Mouse (Mus musculus) cerebellum, adult 18-20 months (tissue): ENCODE results near the gene Npr1.

Experiments
- DNase-seq, 2 experiments: peaks; one replicate each; pipeline ENCODE4 v3.0.0; 2021

Gene Npr1

DNA sequence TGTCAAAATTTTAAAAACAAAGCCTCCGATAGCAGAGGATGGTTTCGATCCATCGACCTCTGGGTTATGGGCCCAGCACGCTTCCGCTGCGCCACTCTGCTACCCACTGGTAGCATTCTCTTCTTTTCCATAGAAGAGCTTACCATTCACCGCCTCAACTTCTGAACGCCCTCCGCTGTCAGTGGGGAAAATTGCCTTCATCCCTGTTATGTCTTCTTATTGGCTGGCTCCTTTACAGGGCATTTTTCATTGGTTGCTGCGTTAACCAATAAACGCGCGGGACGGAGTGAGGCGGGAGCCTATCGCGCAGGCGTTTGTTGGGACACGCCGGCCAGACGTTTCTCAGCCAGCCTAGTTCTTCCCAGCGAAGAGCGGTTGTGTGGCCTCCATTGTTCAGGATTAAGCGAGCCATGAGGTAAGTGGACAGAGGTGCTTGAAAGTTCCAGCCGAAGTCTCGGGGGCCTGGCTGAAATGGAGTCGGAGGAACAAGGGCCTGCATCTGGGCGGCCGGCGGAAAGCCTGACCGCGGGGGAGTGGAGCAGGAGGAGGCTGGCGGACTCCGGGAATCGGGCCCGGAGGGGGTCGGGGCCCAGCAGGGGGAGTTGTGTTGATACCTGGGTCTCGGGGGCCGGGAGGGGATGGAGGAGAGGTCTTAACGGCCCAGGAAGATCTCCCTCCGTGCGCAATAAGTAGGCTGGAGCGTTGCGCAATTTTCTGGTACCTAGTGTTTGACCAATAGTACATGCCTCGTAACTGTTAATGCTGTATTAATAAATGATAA lies 10.4 kb upstream of the Npr1 start, which contains the start of gene Ilf2:
Gene Ilf2, plus strand, starts transcription at position 296 of the 781 bp plus-strand sequence.
- DNase-seq = peak; percentile 95 to 96

DNA sequence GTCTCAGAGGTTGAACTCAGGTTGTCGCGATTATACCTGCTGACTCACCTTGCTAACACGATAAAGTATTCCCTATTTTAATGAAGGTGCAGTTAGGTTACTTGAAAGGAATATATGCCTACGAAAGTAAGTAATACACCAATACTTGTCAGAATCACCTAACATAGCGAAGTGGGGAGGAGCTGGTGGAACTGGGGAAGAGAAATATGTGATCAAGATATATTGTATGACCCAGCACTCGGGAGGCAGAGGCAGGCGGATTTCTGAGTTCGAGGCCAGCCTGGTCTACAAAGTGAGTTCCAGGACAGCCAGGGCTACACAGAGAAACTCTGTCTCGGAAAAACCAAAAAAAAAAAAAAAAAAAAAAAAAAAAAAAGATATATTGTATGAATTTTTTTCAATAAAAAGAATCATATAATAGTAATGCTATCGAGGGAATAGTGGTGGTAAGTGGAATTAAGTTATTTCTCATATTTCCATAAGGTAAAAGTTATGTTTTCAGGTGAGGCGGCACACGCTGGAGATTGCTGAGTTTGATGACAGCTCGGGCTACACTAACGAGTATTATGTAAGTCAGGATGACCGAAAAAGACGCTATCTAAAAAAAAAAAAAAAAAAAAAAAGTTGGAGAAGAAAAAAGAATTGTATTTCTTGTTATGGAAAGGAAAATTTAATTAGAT lies 9.6 kb upstream of the Npr1 start:
- DNase-seq = peak; percentile 27 to 38

DNA sequence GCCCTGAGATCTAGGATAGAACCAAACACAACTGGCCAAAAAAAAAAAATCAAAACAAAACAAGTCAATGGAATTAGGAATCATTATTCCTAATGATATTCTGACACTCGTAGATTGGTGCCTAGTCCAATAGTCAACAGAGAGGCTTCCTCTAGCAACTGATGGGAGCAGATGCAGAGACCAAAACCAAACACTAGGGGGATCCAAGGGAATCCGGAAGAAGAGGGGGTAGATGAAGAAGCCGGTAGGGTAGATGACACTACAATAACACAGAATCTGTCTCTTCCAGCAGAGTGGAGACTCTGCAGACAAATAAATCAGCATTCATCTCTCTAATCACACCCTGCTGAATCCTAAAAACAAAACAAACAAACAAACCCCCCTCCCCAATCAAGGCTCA lies 6.5 kb upstream of the Npr1 start:
- peak in 1 of 2 experiments; percentile 45 for DNase-seq

DNA sequence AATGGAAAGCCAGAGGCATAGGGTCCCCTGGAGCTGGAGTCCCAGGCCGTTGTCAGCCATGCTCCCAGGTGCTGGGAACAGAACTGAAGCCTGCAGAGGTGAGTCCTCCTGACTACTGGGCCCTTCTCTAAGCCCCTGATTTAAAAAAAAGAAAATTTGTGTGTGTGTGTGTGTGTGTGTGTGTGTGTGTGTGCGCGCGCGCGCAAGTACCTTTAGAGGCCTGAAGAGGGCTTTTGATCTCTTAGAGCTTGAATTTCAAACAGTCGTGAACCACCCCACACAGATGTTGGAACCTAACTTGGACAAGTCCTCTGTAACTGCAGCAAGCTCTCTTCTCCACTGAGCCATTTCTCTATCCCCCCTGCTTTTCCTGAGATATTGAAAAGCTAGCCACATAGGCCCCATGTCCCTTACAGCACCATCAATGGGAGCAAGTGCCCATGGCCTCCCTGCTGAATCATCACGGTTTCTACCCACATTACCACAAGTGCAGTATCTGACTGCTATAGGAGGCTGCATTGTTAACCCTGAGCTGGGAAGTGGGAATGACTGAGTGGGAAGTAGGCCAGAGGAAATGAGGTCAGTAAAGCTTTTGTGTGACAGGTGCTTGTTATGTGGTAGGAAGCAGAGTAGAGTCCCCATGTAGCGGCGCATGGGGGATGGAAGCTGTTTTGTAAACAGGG lies 2.1 kb upstream of the Npr1 start:
- no peak for DNase-seq

DNA sequence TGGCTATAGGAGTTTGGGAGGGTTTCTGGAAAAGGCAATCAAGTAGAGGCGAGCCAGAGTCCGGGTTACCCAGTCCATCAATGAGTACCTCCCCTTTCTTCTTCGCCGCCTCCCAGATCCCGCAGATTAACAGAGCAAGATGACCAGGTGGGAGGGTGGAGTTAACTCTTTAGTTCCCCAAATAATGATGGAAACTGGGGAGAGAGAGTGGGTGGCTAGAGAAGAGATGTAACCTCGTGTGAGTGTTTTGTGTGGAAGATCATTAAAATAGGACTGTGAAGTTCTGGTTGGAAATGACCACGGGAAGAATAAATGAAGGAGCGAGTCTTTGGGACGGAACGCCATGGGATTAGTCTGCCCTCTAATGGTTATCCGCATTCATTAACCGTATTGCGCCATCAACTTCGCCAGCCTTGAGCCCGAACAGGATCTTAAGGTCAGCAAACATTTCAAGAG lies 673 bp upstream of the Npr1 start:
- peak; percentile 63 to 66 for DNase-seq

- DNase-seq = peak in 1 of 2 experiments; percentile 20
These were observed 483 bp downstream of the Npr1 start for GRCm38 (mm10) chr3:90465081-90465685.

DNA sequence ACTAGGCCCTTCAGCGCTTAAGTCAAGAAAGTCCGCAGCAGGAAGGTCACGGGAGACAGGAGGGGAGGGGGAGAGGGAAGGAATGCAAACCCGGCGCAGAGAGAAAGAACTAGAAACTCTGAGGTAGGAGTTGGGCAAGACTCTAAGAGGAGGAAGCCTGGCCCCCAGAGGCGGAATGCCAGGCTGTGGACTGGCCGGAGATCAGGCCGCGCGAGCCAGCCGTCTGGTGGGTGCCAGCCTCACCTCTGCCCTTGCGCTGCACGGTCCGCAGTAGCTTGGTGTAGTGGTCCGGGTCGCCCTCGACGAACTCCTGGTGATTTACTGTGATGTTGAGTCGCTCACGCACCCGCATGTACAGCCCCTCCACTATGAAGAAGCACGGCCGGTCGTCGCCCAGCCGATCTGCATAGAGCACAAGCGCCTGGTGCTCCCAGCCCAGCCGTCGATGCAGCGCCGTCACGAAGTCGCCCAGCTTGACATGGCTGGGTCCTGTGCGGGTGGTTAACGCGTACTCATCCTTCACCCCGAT lies 1.1 kb downstream of the Npr1 start:
- no peak for DNase-seq

DNA sequence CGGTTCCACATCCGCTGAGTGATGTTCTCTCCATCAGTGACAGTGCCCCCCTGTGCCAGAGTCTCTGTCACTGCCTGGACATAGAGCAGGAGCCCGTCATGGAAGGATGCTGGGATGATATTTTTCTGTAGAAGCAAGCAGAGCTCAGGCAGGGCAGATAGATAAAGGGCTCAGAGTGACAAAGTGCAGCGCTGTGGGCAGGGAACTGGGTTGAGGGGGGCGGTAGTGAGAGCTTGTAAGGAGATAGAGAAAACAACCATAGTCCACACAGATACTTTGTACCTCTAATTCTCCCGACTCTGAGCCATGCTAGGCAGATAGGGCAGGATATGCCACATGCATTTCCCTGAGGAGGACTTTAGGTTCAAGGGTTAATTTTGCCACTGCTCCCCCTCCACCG lies 3.1 kb downstream of the Npr1 start:
- no peak for DNase-seq

DNA sequence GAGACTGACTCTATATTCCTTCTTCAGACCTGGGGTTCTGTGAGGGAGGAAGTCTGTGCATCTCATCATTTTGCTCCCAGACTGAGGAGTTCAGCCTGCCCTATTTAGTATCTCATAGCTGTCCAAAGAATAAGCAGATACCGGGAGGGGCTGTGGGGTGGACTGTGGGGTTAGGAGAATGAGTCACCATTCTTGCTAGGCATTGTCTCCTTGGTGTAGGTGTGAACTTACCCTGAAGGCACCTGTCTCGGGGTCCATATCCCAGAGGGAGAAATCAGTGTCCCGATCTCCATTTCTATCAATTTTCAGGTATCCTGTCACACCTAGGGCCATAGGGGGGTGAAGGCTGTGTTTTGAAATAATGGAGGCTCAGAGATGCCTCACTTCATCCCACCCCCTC lies 3.7 kb downstream of the Npr1 start:
- DNase-seq = no peak

GRCm38 (mm10) chr3:90460315-90460714 lies 5.4 kb downstream of the Npr1 start:
- DNase-seq = no peak

DNA sequence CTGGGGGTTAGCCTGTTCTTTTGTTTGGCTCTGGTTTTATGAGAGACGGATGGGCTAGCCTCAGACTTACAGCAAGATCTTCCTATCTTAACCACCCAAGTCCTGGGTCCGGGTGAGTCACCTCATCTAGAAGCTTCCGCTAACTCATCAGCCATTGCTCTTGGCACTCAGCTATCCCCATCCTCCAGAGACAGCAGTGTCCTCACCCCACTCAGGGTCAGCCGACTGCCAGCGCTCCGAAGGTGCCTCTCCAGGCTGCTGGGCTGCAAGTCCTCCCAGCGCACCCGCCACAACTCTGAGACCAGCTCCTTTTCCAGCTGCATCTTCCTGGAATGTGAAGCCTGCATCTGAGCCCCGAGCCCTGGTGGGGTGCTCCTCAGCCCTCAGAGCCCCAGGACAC lies 5.9 kb downstream of the Npr1 start:
- no peak for DNase-seq

GRCm38 (mm10) chr3:90454931-90455330 lies 10.7 kb downstream of the Npr1 start:
- DNase-seq = no peak

- DNase-seq = no peak
These were observed 14.1 kb downstream of the Npr1 start for GRCm38 (mm10) chr3:90451396-90452095.

DNA sequence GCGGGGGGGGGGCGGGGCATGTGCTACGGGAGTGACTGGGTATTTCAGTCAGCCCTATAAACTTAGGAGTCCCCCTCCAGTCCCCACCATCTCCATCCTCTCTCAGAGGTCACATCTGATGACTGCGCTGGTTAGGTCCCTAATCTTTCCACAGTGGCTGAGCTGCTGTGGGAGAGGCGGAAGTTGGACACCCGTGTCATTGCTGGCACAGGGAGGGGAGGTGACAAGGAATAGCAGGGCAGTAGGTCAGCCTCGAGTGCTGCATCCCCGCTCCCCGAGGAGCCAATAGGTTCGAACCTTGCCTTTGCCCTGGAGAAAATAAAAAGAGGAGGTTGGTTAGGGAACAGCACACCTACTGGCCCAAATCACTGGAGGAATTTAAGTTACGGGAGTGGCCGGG lies 14.8 kb downstream of the Npr1 start:
- DNase-seq = no peak

- no peak for DNase-seq
These were observed 17.0 kb downstream of the Npr1 start for GRCm38 (mm10) chr3:90448626-90449025.

GRCm38 (mm10) chr3:90447123-90447494 lies 18.6 kb downstream of the Npr1 start:
- DNase-seq = no peak

DNA sequence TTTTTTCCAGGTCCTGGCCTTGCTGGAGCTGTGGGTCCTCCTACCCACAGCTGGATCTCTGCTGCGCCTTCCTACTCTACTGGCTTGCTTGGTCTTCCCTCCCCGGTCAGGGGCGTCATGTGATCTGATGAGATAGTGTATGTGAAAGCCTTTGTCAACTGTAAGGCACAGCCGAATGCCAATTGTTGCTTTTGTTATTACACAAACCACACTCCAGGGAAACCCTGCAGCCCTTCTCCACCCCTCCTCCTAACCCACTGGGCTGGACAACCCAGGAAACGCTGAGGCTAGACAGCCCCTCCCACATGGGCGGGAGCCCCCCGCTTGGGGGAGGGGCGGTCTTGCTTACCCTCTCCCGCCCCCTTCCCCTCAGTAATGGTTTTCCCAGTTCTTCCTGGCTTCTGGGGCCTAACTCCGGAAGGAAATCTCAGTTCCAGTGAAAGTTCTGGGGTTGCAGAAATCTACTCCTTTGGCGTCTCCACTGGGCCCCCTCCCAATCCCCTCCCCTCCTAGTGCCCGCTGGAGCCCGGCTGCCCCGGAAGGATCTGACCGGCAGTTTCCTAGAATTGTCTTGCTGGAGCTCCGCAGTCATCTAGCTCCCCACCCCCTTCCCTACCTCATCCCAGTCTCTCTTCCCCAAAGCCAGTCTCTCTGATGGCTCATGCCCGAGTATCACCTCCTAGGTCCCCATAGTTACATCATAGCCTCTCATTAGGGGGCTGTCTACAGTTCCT lies 19.1 kb downstream of the Npr1 start:
- peak; percentile 14 to 27 for DNase-seq

DNA sequence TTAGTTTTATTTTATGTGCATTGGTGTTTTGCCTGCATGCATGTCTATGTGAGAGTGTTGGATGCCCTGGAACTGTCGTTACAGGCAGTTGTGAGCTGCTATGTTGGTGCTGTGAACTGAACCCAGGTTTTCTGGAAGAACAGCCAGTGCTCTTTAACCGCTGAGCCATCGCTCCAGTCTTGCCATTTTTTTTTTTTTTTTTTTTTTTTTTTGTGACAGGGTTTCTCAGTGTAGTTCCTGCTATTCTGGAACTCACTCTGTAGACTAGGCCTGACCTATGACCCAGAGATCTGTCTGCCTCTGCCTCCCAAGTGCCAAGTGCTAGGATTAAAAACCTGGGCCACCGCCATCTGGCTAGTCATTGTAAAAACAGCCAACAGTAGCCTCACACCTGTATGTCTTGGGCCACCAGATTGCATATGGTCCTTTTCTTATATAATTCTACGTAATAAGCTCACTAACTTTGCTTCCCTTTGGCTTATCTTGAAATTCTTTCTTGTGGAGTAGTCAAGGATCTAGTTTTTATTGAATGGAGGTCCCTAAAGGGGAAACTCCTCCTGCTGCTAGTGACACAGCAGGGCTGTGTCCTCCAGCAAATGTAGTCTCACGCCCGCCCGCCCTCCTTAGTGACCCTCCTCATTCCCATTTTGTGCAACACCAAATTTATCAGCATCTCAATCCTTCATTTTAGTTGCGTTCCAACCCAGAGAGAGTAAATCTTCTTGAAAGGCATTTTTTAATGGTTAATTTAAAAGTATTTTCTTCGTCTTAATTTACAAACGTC lies 20.1 kb downstream of the Npr1 start:
- no peak for DNase-seq

DNA sequence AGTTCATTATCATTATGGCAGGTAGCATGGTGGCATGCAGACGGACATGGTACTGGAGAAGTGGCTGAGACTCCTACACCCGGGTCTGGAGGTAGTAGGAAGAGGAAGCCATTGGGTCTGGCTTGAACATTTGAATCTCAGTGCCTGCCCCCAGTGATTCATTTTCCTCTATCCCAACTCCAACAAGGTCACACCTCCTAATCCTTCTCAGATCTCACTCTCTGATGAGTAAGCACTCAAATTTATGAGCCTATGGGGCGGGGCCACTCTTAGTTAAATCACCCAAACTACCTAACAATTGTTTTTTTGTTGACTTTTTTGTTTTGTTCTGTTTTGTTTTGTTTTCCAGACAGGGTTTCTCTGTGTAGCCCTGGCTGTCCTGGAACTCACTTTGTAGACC lies 21.7 kb downstream of the Npr1 start:
- no peak for DNase-seq

GRCm38 (mm10) chr3:90440756-90441155 lies 24.9 kb downstream of the Npr1 start:
- no peak for DNase-seq

GRCm38 (mm10) chr3:90437131-90437530 lies 28.5 kb downstream of the Npr1 start:
- no peak for DNase-seq
